Mouse (Mus musculus) megakaryocyte progenitor cell, adult 5-6 weeks (primary cell): ENCODE results near the gene Kctd11. TPM values are rescaled to one million over a fixed set of nuclear protein-coding genes. Genes with fewer than 3 reads are reported as not detected.

Experiments used
- total RNA-seq, 2 experiments: library from RNA; stranded (forward) in 1 of 2; stranded (reverse) in 1 of 2; fragments of 157-497, 149-512 nt in 1 of 2; fragments of 200-1000 nt in 1 of 2; gene quantifications; 2 replicates each; pipeline versions ENCODE4 v1.2.3 to v1.2.4; 2015 to 2017

The Kctd11 gene
- total RNA-seq, 2 experiments from 2014 or later = 1.9 to 2.3 TPM

Other genes with a start within 250 kb of the Kctd11 start
Only the 30 nearest of the 41 such genes appear.
- gene Polr2a, start 122.8 kb downstream of the Kctd11 start, total RNA-seq (2015) = 140 and 147 TPM in 2 replicates
- gene Polr2a, start 122.8 kb downstream of the Kctd11 start, total RNA-seq (2017) = 21.0 and 34.4 TPM in 2 replicates
- gene Slc35g3, start 119.4 kb downstream of the Kctd11 start, total RNA-seq (2015) = not detected in 2 replicates
- not detected in 2 replicates for gene Slc35g3, start 119.4 kb downstream of the Kctd11 start, total RNA-seq (2017)
- gene Zbtb4, start 115.5 kb downstream of the Kctd11 start, total RNA-seq (2015) = 1.3 and 1.5 TPM in 2 replicates
- gene Zbtb4, start 115.5 kb downstream of the Kctd11 start, total RNA-seq (2017) = 0.51 and 0.54 TPM in 2 replicates
- 0.24 and 1.6 TPM in 2 replicates for gene Chrnb1, start 85.5 kb downstream of the Kctd11 start, total RNA-seq (2015)
- gene Chrnb1, start 85.5 kb downstream of the Kctd11 start, total RNA-seq (2017) = 0.04 and 0.44 TPM in 2 replicates
- gene Fgf11, start 79.5 kb downstream of the Kctd11 start, total RNA-seq (2015) = 0.22 and 0.52 TPM in 2 replicates
- gene Fgf11, start 79.5 kb downstream of the Kctd11 start, total RNA-seq (2017) = 0.21 and 0.41 TPM in 2 replicates
- gene Tmem102, start 75.8 kb downstream of the Kctd11 start, total RNA-seq (2015) = not detected in 2 replicates
- gene Tmem102, start 75.8 kb downstream of the Kctd11 start, total RNA-seq (2017) = not detected in 2 replicates
- gene Gm39566, start 66.1 kb downstream of the Kctd11 start, total RNA-seq (2015) = not detected in 2 replicates
- not detected in 2 replicates for gene Gm39566, start 66.1 kb downstream of the Kctd11 start, total RNA-seq (2017)
- gene Spem2, start 62.9 kb downstream of the Kctd11 start, total RNA-seq (2015) = not detected in 2 replicates
- not detected in 2 replicates for gene Spem2, start 62.9 kb downstream of the Kctd11 start, total RNA-seq (2017)
- not detected in 2 replicates for gene Spem1, start 59.2 kb downstream of the Kctd11 start, total RNA-seq (2015)
- 0.79 TPM in 1 of 2 replicates, not detected in the other for gene Spem1, start 59.2 kb downstream of the Kctd11 start, total RNA-seq (2017)
- gene Nlgn2, start 43.6 kb downstream of the Kctd11 start, total RNA-seq (2015) = 8.4 and 10.8 TPM in 2 replicates
- gene Nlgn2, start 43.6 kb downstream of the Kctd11 start, total RNA-seq (2017) = 3.5 and 6.2 TPM in 2 replicates
- 240 and 307 TPM in 2 replicates for gene Tmem256, start 42.9 kb downstream of the Kctd11 start, total RNA-seq (2015)
- gene Tmem256, start 42.9 kb downstream of the Kctd11 start, total RNA-seq (2017) = 174 and 238 TPM in 2 replicates
- gene Plscr3, start 35.0 kb downstream of the Kctd11 start, total RNA-seq (2015) = 60.6 and 62.2 TPM in 2 replicates
- 29.1 and 32.9 TPM in 2 replicates for gene Plscr3, start 35.0 kb downstream of the Kctd11 start, total RNA-seq (2017)
- gene Tnk1, start 22.7 kb downstream of the Kctd11 start, total RNA-seq (2015) = 0.32 TPM in 1 of 2 replicates, not detected in the other
- 0.54 TPM in 1 of 2 replicates, not detected in the other for gene Tnk1, start 22.7 kb downstream of the Kctd11 start, total RNA-seq (2017)
- not detected in 2 replicates for gene Tmem95, start 3.4 kb downstream of the Kctd11 start, total RNA-seq (2015)
- not detected in 2 replicates for gene Tmem95, start 3.4 kb downstream of the Kctd11 start, total RNA-seq (2017)
- 23.6 and 24.7 TPM in 2 replicates for gene Acap1, start 14.1 kb upstream of the Kctd11 start, total RNA-seq (2015)
- gene Acap1, start 14.1 kb upstream of the Kctd11 start, total RNA-seq (2017) = 59.2 and 67.5 TPM in 2 replicates
- 1.9 and 3.0 TPM in 2 replicates for gene 2810408A11Rik, start 19.6 kb upstream of the Kctd11 start, total RNA-seq (2015)
- gene 2810408A11Rik, start 19.6 kb upstream of the Kctd11 start, total RNA-seq (2017) = 1.7 and 6.6 TPM in 2 replicates
- gene Neurl4, start 19.7 kb upstream of the Kctd11 start, total RNA-seq (2015) = 9.5 and 11.0 TPM in 2 replicates
- gene Neurl4, start 19.7 kb upstream of the Kctd11 start, total RNA-seq (2017) = 20.2 and 21.6 TPM in 2 replicates
- gene Gps2, start 32.5 kb upstream of the Kctd11 start, total RNA-seq (2015) = 106 and 114 TPM in 2 replicates
- 46.2 and 56.3 TPM in 2 replicates for gene Gps2, start 32.5 kb upstream of the Kctd11 start, total RNA-seq (2017)
- 1,355 and 1,412 TPM in 2 replicates for gene Eif5a, start 40.6 kb upstream of the Kctd11 start, total RNA-seq (2015)
- gene Eif5a, start 40.6 kb upstream of the Kctd11 start, total RNA-seq (2017) = 1,221 and 1,257 TPM in 2 replicates
- gene Ybx2, start 54.4 kb upstream of the Kctd11 start, total RNA-seq (2015) = 0.32 TPM in 1 of 2 replicates, not detected in the other
- gene Ybx2, start 54.4 kb upstream of the Kctd11 start, total RNA-seq (2017) = not detected in 2 replicates
- gene Slc2a4, start 66.8 kb upstream of the Kctd11 start, total RNA-seq (2015) = 0.22 TPM in 1 of 2 replicates, not detected in the other
- not detected in 2 replicates for gene Slc2a4, start 66.8 kb upstream of the Kctd11 start, total RNA-seq (2017)
- gene Cldn7, start 83.4 kb upstream of the Kctd11 start, total RNA-seq (2015) = not detected in 2 replicates
- gene Cldn7, start 83.4 kb upstream of the Kctd11 start, total RNA-seq (2017) = not detected in 2 replicates
- 131 and 135 TPM in 2 replicates for gene Ctdnep1, start 99.8 kb upstream of the Kctd11 start, total RNA-seq (2015)
- gene Ctdnep1, start 99.8 kb upstream of the Kctd11 start, total RNA-seq (2017) = 28.7 and 33.7 TPM in 2 replicates
- gene Elp5, start 101.1 kb upstream of the Kctd11 start, total RNA-seq (2015) = 110 and 129 TPM in 2 replicates
- gene Elp5, start 101.1 kb upstream of the Kctd11 start, total RNA-seq (2017) = 57.5 and 66.1 TPM in 2 replicates
- gene Gabarap, start 109.7 kb upstream of the Kctd11 start, total RNA-seq (2015) = 387 and 444 TPM in 2 replicates
- 242 and 274 TPM in 2 replicates for gene Gabarap, start 109.7 kb upstream of the Kctd11 start, total RNA-seq (2017)
- 34.5 and 37.9 TPM in 2 replicates for gene Phf23, start 114.4 kb upstream of the Kctd11 start, total RNA-seq (2015)
- gene Phf23, start 114.4 kb upstream of the Kctd11 start, total RNA-seq (2017) = 31.7 and 40.0 TPM in 2 replicates
- gene Dvl2, start 119.2 kb upstream of the Kctd11 start, total RNA-seq (2015) = 9.5 and 9.8 TPM in 2 replicates
- gene Dvl2, start 119.2 kb upstream of the Kctd11 start, total RNA-seq (2017) = 9.5 and 14.7 TPM in 2 replicates
- 28.7 and 45.7 TPM in 2 replicates for gene Acadvl, start 134.0 kb upstream of the Kctd11 start, total RNA-seq (2015)
- 43.6 and 49.1 TPM in 2 replicates for gene Acadvl, start 134.0 kb upstream of the Kctd11 start, total RNA-seq (2017)
- gene Dlg4, start 135.5 kb upstream of the Kctd11 start, total RNA-seq (2015) = 5.8 and 6.7 TPM in 2 replicates
- 3.8 and 4.1 TPM in 2 replicates for gene Dlg4, start 135.5 kb upstream of the Kctd11 start, total RNA-seq (2017)
- gene Asgr1, start 172.7 kb upstream of the Kctd11 start, total RNA-seq (2015) = not detected in 2 replicates
- not detected in 2 replicates for gene Asgr1, start 172.7 kb upstream of the Kctd11 start, total RNA-seq (2017)